Mouse (Mus musculus) heart, adult 18-20 months (tissue): ENCODE data around the gene Zfp1. TPM values are rescaled to one million over a fixed set of nuclear protein-coding genes. Genes with fewer than 3 reads are reported as not detected.
A peak's percentile ranks its signal among the peaks of the same experiment; 100 is the strongest.

Experiments used
- DNase-seq, 2 experiments: peaks; one replicate each; pipeline ENCODE4 v3.0.0; 2021 to 2022; ENCODE audit warnings: mixed read lengths in 1 of 2
- microRNA-seq, 2 experiments: library from miRNA; unstranded; fragments of <30 nt; microRNA quantifications; one replicate each; pipeline ENCODE4 v1.2.0; 2022
- total RNA-seq, 2 experiments: library from RNA; stranded (reverse); gene quantifications; 2 replicates each; pipeline ENCODE4 v1.2.3; 2021

Zfp1 gene
- total RNA-seq, 2 experiments from 2014 or later: 6.5 to 7.4 TPM

- no peak for DNase-seq
These were observed 71.1 kb downstream of the Zfp1 start for GRCm38 (mm10) chr8:111714295-111714694.

GRCm38 (mm10) chr8:111715514-111715913, 72.3 kb downstream of the Zfp1 start:
- DNase-seq: no peak

DNA sequence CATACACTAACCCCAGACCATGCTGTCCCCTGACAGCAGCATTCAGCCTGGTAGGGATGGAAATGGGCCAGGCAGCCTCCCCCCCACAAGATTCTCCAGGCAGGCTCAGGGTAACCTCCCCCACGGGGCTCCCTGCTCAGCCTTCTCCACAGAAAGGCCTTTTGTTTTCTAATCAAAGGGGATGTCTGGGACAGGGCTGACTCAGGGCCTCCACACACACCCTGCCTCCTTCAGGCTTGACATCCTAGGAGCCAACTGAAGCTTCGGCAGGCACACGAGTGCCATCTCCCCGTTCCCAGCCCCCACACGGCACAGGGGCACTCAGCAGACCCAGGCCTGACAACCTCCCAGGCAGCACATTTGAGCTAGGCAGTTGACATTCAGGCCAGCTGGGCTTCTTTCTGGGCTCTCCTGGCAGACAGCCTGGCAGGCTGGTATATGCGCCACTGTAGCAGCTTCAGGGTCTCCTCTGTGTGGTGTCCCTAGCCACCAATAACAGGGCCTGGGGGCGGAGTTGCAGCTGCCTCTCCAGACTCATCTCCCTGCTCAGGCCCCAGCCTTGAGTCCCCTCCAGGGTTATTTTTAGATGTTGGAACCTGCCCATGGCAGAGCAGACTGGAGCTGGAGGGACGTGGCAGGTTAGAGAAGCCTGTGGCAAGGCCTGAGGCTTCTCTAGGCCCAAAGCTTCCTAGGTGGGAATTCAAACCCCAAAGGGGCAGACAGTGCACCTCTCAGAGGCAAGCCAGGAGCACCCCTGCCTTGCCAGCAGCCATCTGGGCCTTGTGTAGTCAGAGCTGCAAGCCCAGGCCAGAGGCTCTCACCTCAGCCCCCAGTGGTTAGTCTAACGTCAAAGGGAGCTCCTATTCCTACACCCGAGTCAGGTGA, 73.6 kb downstream of the Zfp1 start:
- DNase-seq: peak; percentile 87 to 88

- no peak for DNase-seq
These were observed 74.2 kb downstream of the Zfp1 start for GRCm38 (mm10) chr8:111717488-111717792.

- DNase-seq: peak; percentile 67 to 72
These were observed 74.7 kb downstream of the Zfp1 start for GRCm38 (mm10) chr8:111717866-111718265.

DNA sequence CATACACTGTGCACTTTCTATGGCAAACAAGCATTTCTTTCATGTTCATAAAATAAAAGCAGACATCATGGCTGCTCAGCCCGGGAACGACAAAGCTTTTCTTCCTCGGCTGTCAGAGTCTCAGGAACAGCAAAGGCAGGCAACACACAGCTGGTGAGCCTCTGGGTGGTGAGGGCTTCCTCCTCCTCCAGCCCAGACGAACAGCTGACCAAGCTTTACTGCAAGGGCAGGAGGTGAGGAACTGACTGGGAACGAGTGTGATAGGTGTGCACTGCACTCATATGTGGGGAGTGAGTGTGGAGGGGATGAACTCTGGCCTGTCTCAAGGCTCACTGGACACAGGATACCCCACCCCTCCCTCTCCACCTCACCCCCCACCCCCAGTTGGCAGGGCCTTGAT, 75.7 kb downstream of the Zfp1 start:
- peak in 1 of 2 experiments; percentile 16 for DNase-seq

DNA sequence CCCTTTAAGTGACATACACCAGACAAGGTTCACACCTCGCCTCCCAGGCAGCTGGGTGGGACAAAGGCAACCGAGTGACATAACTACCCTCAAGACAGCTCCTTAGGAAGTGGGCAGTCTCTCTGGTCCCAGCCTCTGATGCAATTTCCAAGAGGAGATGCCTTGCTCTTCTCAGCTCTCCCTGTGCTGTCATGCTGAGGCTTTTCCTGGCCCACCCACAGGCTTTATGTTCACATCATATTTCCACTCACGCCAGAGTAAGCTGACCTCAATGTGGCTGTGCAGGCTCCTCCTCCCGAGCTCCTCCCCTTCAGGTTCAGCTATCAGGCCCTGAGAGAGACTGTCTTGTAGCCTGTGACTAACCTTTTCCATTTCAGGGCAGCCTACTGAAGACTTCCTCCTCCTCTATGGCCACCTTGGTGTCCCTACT, 76.9 kb downstream of the Zfp1 start:
- DNase-seq: peak in 1 of 2 experiments; percentile 9

Small RNA genes lying within 50 kb of the gene (microRNA-seq; reads per million reads assigned to microRNA genes)
- 0 reads per million in 2 experiments for gene Mir7076

Other genes with a start within 250 kb of the Zfp1 start
- under 1 TPM in 1 of 2 experiments, not detected in 1; 0.21 TPM for gene Fa2h, start 249.6 kb upstream of the Zfp1 start, total RNA-seq
- gene Wdr59, start 121.3 kb upstream of the Zfp1 start, total RNA-seq: 1 to 10 TPM; 7.1 to 7.8 TPM
- gene Znrf1, start 107.3 kb upstream of the Zfp1 start, total RNA-seq: 10 to 100 TPM; 52.5 to 66.6 TPM
- gene Ldhd, start 13.0 kb upstream of the Zfp1 start, total RNA-seq: 10 to 100 TPM; 49.2 to 51.1 TPM
- gene Ctrb1, start 47.6 kb downstream of the Zfp1 start, total RNA-seq: not detected
- 10 to 100 TPM; 18.9 to 19.1 TPM for gene Bcar1, start 100.4 kb downstream of the Zfp1 start, total RNA-seq
- 10 to 100 TPM; 35.2 to 36.1 TPM for gene Cfdp1, start 210.9 kb downstream of the Zfp1 start, total RNA-seq
- 1 to 10 TPM; 2.4 to 2.6 TPM for gene Tmem170, start 233.3 kb downstream of the Zfp1 start, total RNA-seq